Mouse (Mus musculus) 3T3-L1 (cell line): ENCODE results near the gene Gm10037.
"Not testable (repeated sequence)": the region's sequence is repeated elsewhere in the genome, so short reads cannot be mapped to it uniquely, and the experiment has no call there.

Source experiments
- DNase-seq: peaks from one replicate; pipeline ENCODE4 v3.0.0-alpha.2; 2015; ENCODE audit warnings: low read depth, low spot score

The Gm10037 gene

GRCm38 (mm10) chr13:67830911-67831336, at the start of gene Gm10037:
Gene Gm10037, plus strand, starts transcription at chr13:67831106.
- DNase-seq: no peak

GRCm38 (mm10) chr13:67791921-67792455, 38.9 kb upstream of the Gm10037 start:
- DNase-seq: no peak

GRCm38 (mm10) chr13:67798618-67799017, 32.3 kb upstream of the Gm10037 start:
- DNase-seq: no peak

GRCm38 (mm10) chr13:67799151-67799550, 31.8 kb upstream of the Gm10037 start:
- DNase-seq: not testable (repeated sequence)

GRCm38 (mm10) chr13:67811651-67812210, 19.2 kb upstream of the Gm10037 start:
- peak; percentile 68 for DNase-seq

GRCm38 (mm10) chr13:67812961-67813709, 17.8 kb upstream of the Gm10037 start:
- DNase-seq: peak; percentile 43

- peak; percentile 90 for DNase-seq
These were observed 16.9 kb upstream of the Gm10037 start, which contains the start of gene Zfp273 for GRCm38 (mm10) chr13:67813710-67814660. Gene Zfp273, plus strand, starts transcription at chr13:67813740.

GRCm38 (mm10) chr13:67818636-67819035, 12.3 kb upstream of the Gm10037 start:
- DNase-seq: peak; percentile 88

- DNase-seq: not testable (repeated sequence)
These were observed 2.2 kb downstream of the Gm10037 start for GRCm38 (mm10) chr13:67833137-67833536.

GRCm38 (mm10) chr13:67843775-67844118, 12.8 kb downstream of the Gm10037 start:
- DNase-seq: no peak

GRCm38 (mm10) chr13:67844119-67844852, 13.4 kb downstream of the Gm10037 start:
- DNase-seq: peak; percentile 79

GRCm38 (mm10) chr13:67844853-67845194, 13.9 kb downstream of the Gm10037 start:
- DNase-seq: no peak

- DNase-seq: no peak
These were observed 19.5 kb downstream of the Gm10037 start for GRCm38 (mm10) chr13:67850361-67850760.

GRCm38 (mm10) chr13:67853130-67853529, 22.2 kb downstream of the Gm10037 start:
- no peak for DNase-seq

- DNase-seq: no peak
These were observed 23.1 kb downstream of the Gm10037 start for GRCm38 (mm10) chr13:67853983-67854382.

- DNase-seq: no peak
These were observed 26.4 kb downstream of the Gm10037 start for GRCm38 (mm10) chr13:67857317-67857716.

GRCm38 (mm10) chr13:67862508-67862907, 31.6 kb downstream of the Gm10037 start:
- peak; percentile 28 for DNase-seq

GRCm38 (mm10) chr13:67863026-67863425, 32.1 kb downstream of the Gm10037 start, which contains the start of gene BC048507:
Gene BC048507, plus strand, starts transcription at chr13:67863326.
- DNase-seq: no peak

GRCm38 (mm10) chr13:67864764-67865350, 34.0 kb downstream of the Gm10037 start:
- DNase-seq: no peak

GRCm38 (mm10) chr13:67867899-67868298, 37.0 kb downstream of the Gm10037 start:
- DNase-seq: peak; percentile 25
